Mouse (Mus musculus) liver, embryonic 13.5 days (tissue): Measurements from ENCODE around the gene March6. TPM values are rescaled to one million over a fixed set of nuclear protein-coding genes. Genes with fewer than 3 reads are reported as not detected.

Experiments
- ATAC-seq: fragments of 200-750 bp; cut with Nextera tagmentation; 2 replicates; pipeline ENCODE4 v1.8.0; 2017; ENCODE audit warnings: low read depth, mild to moderate bottlenecking, moderate number of reproducible peaks, moderate library complexity
- DNase-seq: peaks from one replicate; pipeline ENCODE4 v3.0.0; 2022
- H3K27ac ChIP-seq: fragments of 300-500 bp; sonication (generic); 2 replicates; pipeline ENCODE4 v1.5.1; 2015; ENCODE audit warnings: moderate library complexity, mild to moderate bottlenecking, inconsistent platforms
- H3K27me3 ChIP-seq: fragments of 300-500 bp; sonication (generic); 2 replicates; pipeline ENCODE4 v1.6.1; 2015; ENCODE audit warnings: mild to moderate bottlenecking, inconsistent platforms
- H3K36me3 ChIP-seq: fragments of 300-500 bp; sonication (generic); 2 replicates; pipeline ENCODE4 v1.6.1; 2015; ENCODE audit warnings: mild to moderate bottlenecking, inconsistent platforms
- H3K4me1 ChIP-seq: fragments of 300-500 bp; sonication (generic); replicated peaks from 2 replicates; pipeline ENCODE4 v1.6.1; 2015; ENCODE audit warnings: inconsistent platforms
- H3K4me2 ChIP-seq: fragments of 300-500 bp; sonication (generic); 2 replicates; pipeline ENCODE4 v1.6.1; 2015; ENCODE audit warnings: inconsistent platforms, mild to moderate bottlenecking, moderate library complexity
- H3K4me3 ChIP-seq: fragments of 300-500 bp; sonication (generic); replicated peaks from 2 replicates; pipeline ENCODE4 v1.5.1; 2015; ENCODE audit warnings: mild to moderate bottlenecking, inconsistent platforms
- H3K9ac ChIP-seq: fragments of 300-500 bp; sonication (generic); 2 replicates; pipeline ENCODE4 v1.6.1; 2015; ENCODE audit warnings: mild to moderate bottlenecking, inconsistent platforms
- H3K9me3 ChIP-seq: fragments of 300-500 bp; sonication (generic); replicated peaks from 2 replicates; pipeline ENCODE4 v1.6.1; 2016; ENCODE audit warnings: inconsistent platforms
- WGBS: fragments of 180-500 bp; shearing (Covaris S2); methylation state at CpG from one replicate; pipeline ENCODE4 v1.1.7; 2015; ENCODE audit not compliant: insufficient replicate concordance; 5-methylcytosine and 5-hydroxymethylcytosine counted together
- polyA plus RNA-seq: library from polyadenylated mRNA; unstranded; fragments of >200 nt; fragmentation: Nextera tagmentation; extraction: Ambion mirVana; gene quantifications from 2 replicates; pipeline ENCODE4 v1.2.1, GENCODE M21; 2015

March6 gene
- polyA plus RNA-seq, 1 experiment from 2014 or later: 12.7 TPM

DNA sequence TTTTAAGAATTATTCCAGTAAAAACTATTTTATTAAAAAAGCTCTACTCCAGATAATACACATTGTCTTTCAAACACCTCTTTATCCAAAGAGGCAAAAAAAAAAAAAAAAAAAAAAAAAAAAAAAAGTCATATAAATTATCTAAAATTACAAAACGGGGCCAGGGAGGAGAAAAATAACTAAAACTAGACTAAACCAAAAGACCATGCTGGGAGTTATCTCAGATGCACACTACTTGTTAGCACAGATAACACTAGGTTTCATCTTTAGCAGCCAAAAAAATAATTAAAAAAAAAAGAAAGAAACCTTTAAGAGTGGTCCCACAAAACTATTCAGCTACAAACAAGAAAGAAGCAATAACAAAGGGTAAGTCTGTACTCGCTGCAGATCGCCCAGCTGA lies 27.4 kb downstream of the March6 start:
- no peaks in the 10 kb centered on the region for H3K27me3 ChIP-seq
- H3K36me3 ChIP-seq: peaks cover 31% of the 10 kb centered on the region
- 48% methylated on average over 3 of the region's 3 CpGs for WGBS
- no peak overlapping the region for H3K9ac ChIP-seq
- DNase-seq (no peak), ATAC-seq (no peak)
- no peak overlapping the region for H3K4me3 ChIP-seq
- H3K9me3 ChIP-seq: no peaks in the 10 kb centered on the region
- peaks cover 20% of the 10 kb centered on the region for H3K4me1 ChIP-seq
- peak overlapping the region; percentile 63; the same call in 1 of the 2 replicates for H3K27ac ChIP-seq
- H3K4me2 ChIP-seq: 0 out of 2 replicates have a peak overlapping the region, but pooled peaks have one; percentile 35

DNA sequence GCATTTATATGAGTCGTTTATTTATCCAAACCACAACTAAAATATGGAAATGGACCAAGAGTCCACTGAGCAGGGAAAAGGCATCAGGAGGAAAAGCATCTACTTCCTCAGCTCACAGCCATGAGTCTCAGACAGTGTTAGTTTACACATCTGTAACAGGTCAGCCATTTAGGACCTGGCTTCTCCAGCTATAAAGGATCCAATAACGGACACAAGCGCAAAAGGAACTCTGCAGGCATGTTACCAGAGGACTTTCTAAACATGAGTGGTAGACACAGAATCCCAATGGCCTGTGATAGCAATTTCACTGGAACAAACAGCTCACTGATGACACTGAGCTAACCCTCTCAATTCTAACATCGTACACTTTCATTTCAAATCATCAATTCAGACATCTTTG lies 27.9 kb downstream of the March6 start:
- peaks cover 35% of the 10 kb centered on the region for H3K36me3 ChIP-seq
- ATAC-seq: no peak
- peaks cover 20% of the 10 kb centered on the region for H3K4me1 ChIP-seq
- no peak overlapping the region for H3K4me3 ChIP-seq
- H3K4me2 ChIP-seq: no peak overlapping the region
- no peak for DNase-seq
- H3K9me3 ChIP-seq: no peaks in the 10 kb centered on the region
- 84% methylated on average over 4 of the region's 4 CpGs for WGBS
- H3K9ac ChIP-seq: no peak overlapping the region
- peak overlapping the region; percentile 75 for H3K27ac ChIP-seq
- H3K27me3 ChIP-seq: no peaks in the 10 kb centered on the region

DNA sequence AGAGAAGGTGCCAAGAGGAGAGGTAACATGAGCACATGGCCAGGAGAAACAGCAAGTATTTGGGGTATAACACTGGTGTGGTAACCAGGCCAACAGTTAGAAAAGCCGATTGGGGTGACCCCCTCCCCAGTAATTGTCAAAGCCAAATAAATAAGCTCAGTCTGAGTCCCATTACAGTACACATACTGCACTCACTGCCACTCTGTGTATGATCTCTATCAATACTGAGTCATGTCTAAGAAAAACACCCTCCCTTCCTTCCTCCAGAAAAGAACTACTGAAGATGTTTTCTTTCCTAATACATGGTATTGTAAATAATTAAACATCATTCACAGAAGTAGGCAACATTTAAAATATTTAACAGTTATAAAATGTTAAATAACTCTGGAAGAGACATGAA lies 28.5 kb downstream of the March6 start:
- H3K9me3 ChIP-seq: no peaks in the 10 kb centered on the region
- ATAC-seq: peak; percentile 55
- no peak overlapping the region for H3K4me3 ChIP-seq
- 56% methylated on average over 1 of the region's 1 CpGs for WGBS
- H3K27ac ChIP-seq: no peak overlapping the region
- H3K27me3 ChIP-seq: no peaks in the 10 kb centered on the region
- peaks cover 42% of the 10 kb centered on the region for H3K36me3 ChIP-seq
- no peak for DNase-seq
- peaks cover 20% of the 10 kb centered on the region for H3K4me1 ChIP-seq
- no peak overlapping the region for H3K4me2 ChIP-seq
- H3K9ac ChIP-seq: no peak overlapping the region

DNA sequence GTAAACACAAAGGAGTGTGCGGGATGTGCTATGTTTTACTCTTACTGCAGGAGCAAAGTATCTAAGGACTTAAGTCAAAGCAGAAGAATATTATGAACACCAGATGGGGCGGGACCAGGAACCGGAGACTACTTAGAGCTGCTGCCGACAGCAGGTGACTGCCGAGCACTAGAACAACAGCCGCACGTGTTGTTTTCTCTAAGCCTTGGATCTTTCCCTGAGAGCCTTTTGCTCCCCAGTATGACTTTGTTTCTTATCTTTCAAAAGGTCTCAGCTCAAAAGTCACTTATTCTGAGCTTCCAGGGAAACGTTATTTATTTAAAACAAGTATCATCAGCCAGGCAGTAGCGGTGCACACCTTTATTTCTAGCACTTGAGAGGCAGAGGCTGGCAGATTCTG lies 36.0 kb downstream of the March6 start:
- Histone ChIP-seq H3K4me2 (no peak overlapping the region), H3K36me3 (peaks cover 70% of the 10 kb centered on the region), H3K4me3 (no peak overlapping the region), H3K9ac (no peak overlapping the region), H3K4me1 (no peaks in the 10 kb centered on the region), H3K9me3 (no peaks in the 10 kb centered on the region), H3K27me3 (no peaks in the 10 kb centered on the region), H3K27ac (no peak overlapping the region)
- no peak for DNase-seq
- WGBS: 87% methylated on average over 9 of the region's 9 CpGs
- ATAC-seq: no peak

- no peaks in the 10 kb centered on the region for H3K27me3 ChIP-seq
- peaks cover 72% of the 10 kb centered on the region for H3K36me3 ChIP-seq
These were observed 36.5 kb downstream of the March6 start for GRCm38 (mm10) chr15:31494310-31494709.

GRCm38 (mm10) chr15:31487407-31487806 lies 43.4 kb downstream of the March6 start:
- Histone ChIP-seq H3K4me1 (no peaks in the 10 kb centered on the region), H3K4me2 (no peak overlapping the region), H3K27me3 (no peaks in the 10 kb centered on the region), H3K4me3 (no peak overlapping the region), H3K36me3 (peaks cover 60% of the 10 kb centered on the region), H3K27ac (no peak overlapping the region), H3K9ac (no peak overlapping the region), H3K9me3 (no peaks in the 10 kb centered on the region)
- WGBS: 86% methylated on average over 2 of the region's 2 CpGs
- DNase-seq (no peak), ATAC-seq (no peak)

More at GRCm38 (mm10) chr15:31494310-31494709, 36.5 kb downstream of the March6 start:
- ATAC-seq (no peak), DNase-seq (no peak)
- Histone ChIP-seq H3K9me3 (no peaks in the 10 kb centered on the region), H3K27ac (no peak overlapping the region), H3K9ac (no peak overlapping the region), H3K4me3 (no peak overlapping the region), H3K4me2 (no peak overlapping the region), H3K4me1 (no peaks in the 10 kb centered on the region)
- WGBS: 82% methylated on average over 3 of the region's 3 CpGs

DNA sequence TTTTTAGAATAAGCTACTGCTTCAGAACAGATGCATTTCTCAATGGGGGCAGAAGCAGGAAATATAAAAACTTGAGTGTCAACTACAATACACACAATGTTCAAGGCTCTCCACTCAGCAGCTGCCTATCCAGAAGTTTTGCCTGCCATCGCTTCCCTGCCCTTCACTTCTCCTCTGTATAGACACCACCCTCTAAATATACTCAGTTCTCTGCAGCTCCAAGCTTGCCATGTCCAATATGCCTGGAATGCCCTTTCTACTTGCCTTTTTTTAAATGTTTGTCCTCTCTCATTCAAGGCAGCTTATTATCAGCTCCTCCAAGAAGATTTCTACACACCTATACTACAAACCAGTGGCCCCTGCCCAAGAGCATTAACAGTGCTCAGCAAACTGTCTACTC lies 54.2 kb downstream of the March6 start:
- H3K9ac ChIP-seq: no peak overlapping the region
- WGBS: 82% methylated on average over 1 of the region's 1 CpGs
- H3K4me3 ChIP-seq: no peak overlapping the region
- H3K27ac ChIP-seq: no peak overlapping the region
- no peak for DNase-seq
- peaks cover 70% of the 10 kb centered on the region for H3K36me3 ChIP-seq
- H3K4me2 ChIP-seq: no peak overlapping the region
- no peak for ATAC-seq
- no peaks in the 10 kb centered on the region for H3K4me1 ChIP-seq
- H3K9me3 ChIP-seq: no peaks in the 10 kb centered on the region
- H3K27me3 ChIP-seq: no peaks in the 10 kb centered on the region

- ATAC-seq: no peak
- WGBS: 66% methylated on average over 4 of the region's 4 CpGs
These were observed 57.9 kb downstream of the March6 start for GRCm38 (mm10) chr15:31472645-31473574.

GRCm38 (mm10) chr15:31471529-31471928 lies 59.3 kb downstream of the March6 start:
- ATAC-seq: no peak
- WGBS: 87% methylated on average over 4 of the region's 4 CpGs
- no peak overlapping the region for H3K27ac ChIP-seq
- H3K4me3 ChIP-seq: no peak overlapping the region
- no peaks in the 10 kb centered on the region for H3K4me1 ChIP-seq
- no peak overlapping the region for H3K9ac ChIP-seq
- DNase-seq: no peak
- H3K4me2 ChIP-seq: no peak overlapping the region
- H3K27me3 ChIP-seq: no peaks in the 10 kb centered on the region
- H3K9me3 ChIP-seq: no peaks in the 10 kb centered on the region
- peaks cover 59% of the 10 kb centered on the region for H3K36me3 ChIP-seq

More at GRCm38 (mm10) chr15:31472645-31473574, 57.9 kb downstream of the March6 start:
- H3K9me3 ChIP-seq: no peaks in the 10 kb centered on the region
- no peak for DNase-seq
- H3K4me3 ChIP-seq: no peak overlapping the region
- no peak overlapping the region for H3K27ac ChIP-seq
- peaks cover 58% of the 10 kb centered on the region for H3K36me3 ChIP-seq
- H3K9ac ChIP-seq: no peak overlapping the region
- no peak overlapping the region for H3K4me2 ChIP-seq
- no peaks in the 10 kb centered on the region for H3K27me3 ChIP-seq
- H3K4me1 ChIP-seq: no peaks in the 10 kb centered on the region

DNA sequence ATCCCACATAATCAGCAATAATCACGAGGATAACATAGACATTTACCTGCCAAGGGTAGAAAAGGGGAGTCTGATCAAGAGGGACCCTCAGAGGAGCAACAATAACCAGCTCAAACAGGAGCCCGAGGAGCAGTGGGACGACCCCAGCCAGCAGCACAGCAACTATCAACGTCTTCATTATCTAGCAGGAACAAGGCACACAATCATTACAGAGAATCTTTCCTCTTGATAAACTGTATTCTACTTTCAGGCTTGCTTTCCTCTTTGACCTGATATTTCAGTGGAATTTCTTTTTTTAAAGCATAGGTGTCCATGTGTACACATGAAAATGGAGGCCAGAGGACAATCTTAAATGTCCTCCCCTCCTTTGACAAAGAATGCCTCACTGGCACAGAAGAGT lies 61.4 kb downstream of the March6 start:
- DNase-seq (no peak), ATAC-seq (no peak)
- Histone ChIP-seq H3K4me2 (no peak overlapping the region), H3K27ac (no peak overlapping the region), H3K36me3 (peaks cover 68% of the 10 kb centered on the region), H3K4me1 (no peaks in the 10 kb centered on the region), H3K9me3 (no peaks in the 10 kb centered on the region), H3K27me3 (no peaks in the 10 kb centered on the region), H3K9ac (no peak overlapping the region), H3K4me3 (no peak overlapping the region)
- 45% methylated on average over 4 of the region's 4 CpGs for WGBS

DNA sequence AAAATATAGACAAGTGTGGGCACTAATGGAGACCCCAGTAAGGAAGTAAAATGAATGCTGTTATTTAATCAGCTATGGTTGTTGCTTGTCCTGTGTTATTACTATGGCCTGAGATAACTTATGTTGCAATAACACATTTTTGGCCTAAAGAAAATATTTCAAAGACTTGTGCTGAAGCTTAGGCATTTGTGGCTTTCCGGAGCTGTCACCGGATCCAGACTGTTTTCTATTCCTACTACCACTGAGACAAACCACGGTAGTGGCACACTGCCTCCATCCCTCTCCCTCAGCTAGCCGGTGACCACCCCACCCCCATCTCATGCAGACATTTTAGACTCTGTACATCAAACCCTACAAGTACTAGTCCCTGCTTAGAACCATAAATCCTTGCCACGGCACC lies 62.0 kb downstream of the March6 start:
- no peak overlapping the region for H3K27ac ChIP-seq
- no peak for DNase-seq
- H3K9me3 ChIP-seq: no peaks in the 10 kb centered on the region
- H3K4me3 ChIP-seq: no peak overlapping the region
- H3K4me2 ChIP-seq: no peak overlapping the region
- no peak for ATAC-seq
- WGBS: 84% methylated on average over 5 of the region's 5 CpGs
- peaks cover 71% of the 10 kb centered on the region for H3K36me3 ChIP-seq
- H3K27me3 ChIP-seq: no peaks in the 10 kb centered on the region
- no peak overlapping the region for H3K9ac ChIP-seq
- no peaks in the 10 kb centered on the region for H3K4me1 ChIP-seq

DNA sequence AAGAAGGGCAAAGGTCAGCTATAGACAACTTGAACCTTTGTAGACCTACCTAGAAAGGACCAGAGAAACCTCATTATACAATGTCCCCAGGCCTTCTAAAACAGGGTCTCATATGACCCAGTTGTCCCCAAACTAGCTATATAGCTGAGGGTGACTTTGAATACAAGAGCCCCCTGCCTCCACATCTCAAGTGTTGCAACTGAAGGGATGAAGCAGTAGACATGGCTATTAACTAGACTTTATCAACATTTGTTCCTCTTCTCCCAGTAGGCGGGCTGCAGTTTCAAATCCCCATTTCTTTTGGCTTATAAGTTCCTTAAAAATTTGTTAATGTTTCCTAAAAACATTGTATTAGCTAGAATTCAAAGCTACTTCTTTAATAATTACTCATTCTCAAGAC lies 64.1 kb downstream of the March6 start:
- no peak overlapping the region for H3K4me3 ChIP-seq
- H3K4me1 ChIP-seq: no peaks in the 10 kb centered on the region
- no peaks in the 10 kb centered on the region for H3K9me3 ChIP-seq
- H3K4me2 ChIP-seq: no peak overlapping the region
- H3K27ac ChIP-seq: no peak overlapping the region
- no peak for DNase-seq
- 80% methylated on average over 1 of the region's 1 CpGs for WGBS
- no peak for ATAC-seq
- H3K36me3 ChIP-seq: peaks cover 84% of the 10 kb centered on the region
- H3K27me3 ChIP-seq: no peaks in the 10 kb centered on the region
- no peak overlapping the region for H3K9ac ChIP-seq
